Mouse (Mus musculus) layer of hippocampus, postnatal 36 days (tissue): ENCODE measurements at regions not wholly inside any gene's neighbourhood (a gene's known extent, or its start where the extent isn't known, plus 50 kb on each side); places are given as distances from the start of the nearest gene placed in this dataset.
A peak's percentile ranks its signal among the peaks of the same experiment; 100 is the strongest.

Experiments used
- DNase-seq, 2 experiments: peaks; one replicate each; pipeline ENCODE4 v3.0.0; 2022

GRCm38 (mm10) chr11:39733434-39734076 is 961.4 kb downstream of the Mat2b start:
- DNase-seq = peak; percentile 11 to 12

GRCm38 (mm10) chr11:39723621-39724020 is 971.4 kb downstream of the Mat2b start:
- no peak for DNase-seq

- no peak for DNase-seq
Observed at GRCm38 (mm10) chr11:39678521-39678920, 1016.5 kb downstream of the Mat2b start.

- no peak for DNase-seq
Observed at GRCm38 (mm10) chr11:39653595-39653994, 1041.4 kb downstream of the Mat2b start.

GRCm38 (mm10) chr11:39619356-39619755 is 1075.6 kb downstream of the Mat2b start:
- DNase-seq = peak; percentile 9 to 16

- DNase-seq = no peak
Observed at GRCm38 (mm10) chr11:39615843-39616242, 1079.2 kb downstream of the Mat2b start.

GRCm38 (mm10) chr11:39596479-39596878 is 1098.5 kb downstream of the Mat2b start:
- DNase-seq = no peak

GRCm38 (mm10) chr11:39588641-39589385 is 1106.2 kb downstream of the Mat2b start:
- DNase-seq = peak; percentile 68 to 70

GRCm38 (mm10) chr11:39558287-39558686 is 1136.7 kb downstream of the Mat2b start:
- peak; percentile 2 to 17 for DNase-seq

GRCm38 (mm10) chr11:39550066-39550465 is 1144.9 kb downstream of the Mat2b start:
- DNase-seq = no peak

- DNase-seq = peak in 1 of 2 experiments; percentile 1
Observed at GRCm38 (mm10) chr11:39524866-39525649, 1169.9 kb downstream of the Mat2b start.

- DNase-seq = no peak
Observed at GRCm38 (mm10) chr11:39495253-39495652, 1199.8 kb downstream of the Mat2b start.

- DNase-seq = no peak
Observed at GRCm38 (mm10) chr11:39477136-39477535, 1217.9 kb downstream of the Mat2b start.

GRCm38 (mm10) chr11:39453329-39453952 is 1241.6 kb downstream of the Mat2b start:
- no peak for DNase-seq

- no peak for DNase-seq
Observed at GRCm38 (mm10) chr11:39446374-39446773, 1248.6 kb downstream of the Mat2b start.

GRCm38 (mm10) chr11:39411691-39412090 is 1283.3 kb downstream of the Mat2b start:
- peak in 1 of 2 experiments; percentile 5 for DNase-seq

- no peak for DNase-seq
Observed at GRCm38 (mm10) chr11:39411182-39411581, 1283.8 kb downstream of the Mat2b start.

- DNase-seq = no peak
Observed at GRCm38 (mm10) chr11:39364827-39365226, 1330.2 kb downstream of the Mat2b start.

- DNase-seq = no peak
Observed at GRCm38 (mm10) chr11:39350616-39351015, 1344.4 kb downstream of the Mat2b start.
